Mouse (Mus musculus) T-cell, adult 66 days (primary cell): ENCODE data around the gene Olfr354. TPM values are rescaled to one million over a fixed set of nuclear protein-coding genes. Genes with fewer than 3 reads are reported as not detected.

Source experiments
- total RNA-seq, 2 experiments: library from RNA; stranded (reverse); gene quantifications; 3 replicates in 1 of 2; 4 replicates in 1 of 2; pipeline ENCODE4 v1.2.4; 2023

The Olfr354 gene
- not detected for total RNA-seq

GRCm38 (mm10) chr2:36905380-36905779 lies at the start of gene Olfr354:
TSS of gene Olfr354 (plus strand) at chr2:36905680.

GRCm38 (mm10) chr2:36862560-36862959 lies 42.9 kb upstream of the Olfr354 start, which contains the start of gene Olfr351:
TSS of gene Olfr351 (minus strand) at chr2:36862660.

GRCm38 (mm10) chr2:36868160-36868559 lies 37.3 kb upstream of the Olfr354 start, which contains the start of gene Olfr352:
TSS of gene Olfr352 (plus strand) at chr2:36868460.

DNA sequence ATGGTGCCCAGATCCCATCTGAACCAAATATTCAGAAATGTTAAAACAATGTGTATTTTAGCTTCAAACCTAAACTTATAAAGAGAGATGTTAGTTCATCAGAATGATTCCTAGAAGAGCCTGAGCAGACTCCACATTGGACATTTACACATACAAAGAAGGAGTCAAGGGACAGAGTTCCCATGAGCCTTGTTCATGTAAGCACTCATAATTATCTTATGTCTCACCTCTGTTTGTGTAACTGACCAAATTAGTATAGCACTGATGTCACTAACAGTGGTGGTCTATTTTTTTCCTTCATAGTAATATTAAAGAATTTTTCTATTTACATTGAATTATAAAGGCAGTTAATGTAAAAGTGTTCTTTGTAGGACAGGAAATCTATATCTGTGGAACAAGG lies 12.6 kb upstream of the Olfr354 start, which contains the start of gene Olfr353:
Olfr353 (minus strand) TSS at position 101 of the 400 bp plus-strand sequence.

GRCm38 (mm10) chr2:36928797-36929196 lies 23.3 kb downstream of the Olfr354 start, which contains the start of gene Olfr355:
TSS of gene Olfr355 (minus strand) at chr2:36928897.

DNA sequence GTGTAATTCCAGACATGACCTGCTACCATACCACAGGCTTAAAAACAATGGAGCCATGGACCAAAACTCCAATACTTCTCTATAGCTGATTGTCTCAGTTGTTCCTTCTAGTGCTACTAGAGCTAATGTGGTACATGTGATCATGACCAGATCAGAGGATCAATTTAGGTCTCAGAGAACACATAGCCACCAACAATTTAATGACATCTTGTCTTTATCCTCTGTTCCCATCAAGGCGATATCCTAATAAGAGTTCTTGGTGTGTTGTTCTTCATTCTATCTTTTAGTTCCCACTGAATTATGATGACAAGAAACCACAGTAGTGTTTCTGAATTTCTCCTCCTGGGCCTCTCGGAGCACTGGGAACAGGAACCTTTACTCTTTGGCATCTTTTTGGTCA lies 31.3 kb downstream of the Olfr354 start, which contains the start of gene Olfr356:
Olfr356 (plus strand) TSS at position 301 of the 400 bp plus-strand sequence.

Other genes starting within 250 kb of the Olfr354 start
- not detected for gene Olfr346, start 219.9 kb upstream of the Olfr354 start, total RNA-seq
- not detected for gene Olfr347, start 173.8 kb upstream of the Olfr354 start, total RNA-seq
- gene Olfr348, start 121.4 kb upstream of the Olfr354 start, total RNA-seq = not detected
- not detected for gene Olfr50, start 115.1 kb upstream of the Olfr354 start, total RNA-seq
- not detected for gene Olfr3, start 88.6 kb upstream of the Olfr354 start, total RNA-seq
- not detected for gene Olfr350, start 59.4 kb upstream of the Olfr354 start, total RNA-seq
- gene Olfr351, start 43.0 kb upstream of the Olfr354 start, total RNA-seq = under 1 TPM in 1 of 2 experiments, not detected in 1; 0.17 TPM
- not detected for gene Olfr352, start 37.2 kb upstream of the Olfr354 start, total RNA-seq
- gene Olfr353, start 12.7 kb upstream of the Olfr354 start, total RNA-seq = not detected
- gene Olfr355, start 23.2 kb downstream of the Olfr354 start, total RNA-seq = not detected
- not detected for gene Olfr356, start 31.4 kb downstream of the Olfr354 start, total RNA-seq
- gene Olfr357, start 88.1 kb downstream of the Olfr354 start, total RNA-seq = not detected
- not detected for gene Olfr358, start 103.7 kb downstream of the Olfr354 start, total RNA-seq
- not detected for gene Olfr360, start 160.1 kb downstream of the Olfr354 start, total RNA-seq
- gene Olfr361, start 183.6 kb downstream of the Olfr354 start, total RNA-seq = not detected
- gene Olfr362, start 212.2 kb downstream of the Olfr354 start, total RNA-seq = not detected
- not detected for gene Olfr364-ps1, start 233.6 kb downstream of the Olfr354 start, total RNA-seq